Mouse (Mus musculus): ENCODE data around the gene Prkch. TPM values are rescaled to one million over a fixed set of nuclear protein-coding genes. Genes with fewer than 3 reads are reported as not detected.

The Prkch gene
- polyA plus RNA-seq, 1 experiment from 2014 or later: 11.2 TPM

- Histone ChIP-seq H3K4me2 (no peak overlapping the region), H3K9ac (replicated peaks) (no peak overlapping the region), H3K4me1 (replicated peaks) (peaks cover 13% of the 10 kb centered on the region), H3K27ac (no peak overlapping the region), H3K36me3 (no peaks in the 10 kb centered on the region), H3K4me3 (replicated peaks) (no peak overlapping the region), H3K27me3 (no peaks in the 10 kb centered on the region), H3K9me3 (0 out of 2 replicates have a peak, but pooled peaks cover 4% of the 10 kb centered on the region)
- ATAC-seq (ENCODE audit: insufficient number of reproducible peaks, insufficient read depth, low FRiP score, low TSS enrichment, low read depth): no peak
- WGBS: 63% methylated on average over 3 of the region's 3 CpGs
Observed at GRCm38 (mm10) chr12:73611741-73612140, 27.1 kb downstream of the Prkch start.

GRCm38 (mm10) chr12:73613183-73613582 is 28.6 kb downstream of the Prkch start:
- 85% methylated on average over 6 of the region's 6 CpGs for WGBS
- Histone ChIP-seq H3K4me3 (replicated peaks) (no peak overlapping the region), H3K9me3 (0 out of 2 replicates have a peak, but pooled peaks cover 4% of the 10 kb centered on the region), H3K27ac (no peak overlapping the region), H3K9ac (replicated peaks) (no peak overlapping the region), H3K36me3 (no peaks in the 10 kb centered on the region), H3K4me1 (replicated peaks) (peaks cover 4% of the 10 kb centered on the region; the same call in 1 of the 2 replicates), H3K27me3 (no peaks in the 10 kb centered on the region), H3K4me2 (no peak overlapping the region)
- no peak for ATAC-seq (ENCODE audit: insufficient number of reproducible peaks, insufficient read depth, low FRiP score, low TSS enrichment, low read depth)

DNA sequence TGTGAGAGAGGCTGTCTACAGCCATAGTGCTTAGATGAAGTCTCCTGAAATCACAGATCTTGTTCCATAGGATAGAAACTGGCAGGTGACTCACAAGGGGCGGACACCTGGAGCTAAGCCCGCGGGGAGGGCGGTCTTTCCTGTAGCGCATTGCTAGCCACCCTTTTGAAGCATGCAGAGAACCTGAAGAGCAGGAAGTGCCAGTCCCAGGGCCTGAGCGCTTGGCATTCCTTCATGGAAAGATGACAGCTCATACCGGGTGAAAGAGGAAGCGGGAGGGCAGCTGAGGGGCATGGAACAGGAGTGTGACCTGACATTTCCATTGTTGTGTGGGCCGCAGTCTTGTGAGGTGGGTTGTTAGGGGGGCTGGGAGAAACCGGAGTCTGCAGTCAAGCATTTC is 33.1 kb downstream of the Prkch start:
- ATAC-seq (ENCODE audit: insufficient number of reproducible peaks, insufficient read depth, low FRiP score, low TSS enrichment, low read depth): no peak
- H3K4me2 ChIP-seq: no peak overlapping the region

GRCm38 (mm10) chr12:73625277-73626032 is 40.9 kb downstream of the Prkch start:
- Histone ChIP-seq H3K27ac (no peak overlapping the region), H3K36me3 (no peaks in the 10 kb centered on the region), H3K4me1 (replicated peaks) (peaks cover 1% of the 10 kb centered on the region; the same call in 1 of the 2 replicates), H3K9me3 (no peaks in the 10 kb centered on the region), H3K27me3 (no peaks in the 10 kb centered on the region), H3K9ac (replicated peaks) (no peak overlapping the region), H3K4me2 (no peak overlapping the region), H3K4me3 (replicated peaks) (no peak overlapping the region)
- ATAC-seq (ENCODE audit: insufficient number of reproducible peaks, insufficient read depth, low FRiP score, low TSS enrichment, low read depth): no peak
- WGBS: 89% methylated on average over 6 of the region's 6 CpGs

More for the DNA sequence above, 33.1 kb downstream of the Prkch start:
- Histone ChIP-seq H3K9ac (replicated peaks) (no peak overlapping the region), H3K36me3 (no peaks in the 10 kb centered on the region), H3K27ac (no peak overlapping the region), H3K4me3 (replicated peaks) (no peak overlapping the region), H3K4me1 (replicated peaks) (0 out of 2 replicates have a peak, but pooled peaks cover 3% of the 10 kb centered on the region), H3K9me3 (0 out of 2 replicates have a peak, but pooled peaks cover 2% of the 10 kb centered on the region), H3K27me3 (no peaks in the 10 kb centered on the region)
- WGBS: 38% methylated on average over 10 of the region's 10 CpGs

GRCm38 (mm10) chr12:73627902-73628301 is 43.3 kb downstream of the Prkch start:
- Histone ChIP-seq H3K27ac (no peak overlapping the region), H3K4me3 (replicated peaks) (no peak overlapping the region), H3K4me1 (replicated peaks) (peaks cover 16% of the 10 kb centered on the region), H3K27me3 (no peaks in the 10 kb centered on the region), H3K4me2 (no peak overlapping the region), H3K9me3 (no peaks in the 10 kb centered on the region), H3K36me3 (no peaks in the 10 kb centered on the region), H3K9ac (replicated peaks) (no peak overlapping the region)
- 90% methylated on average over 14 of the region's 14 CpGs for WGBS
- no peak for ATAC-seq (ENCODE audit: insufficient number of reproducible peaks, insufficient read depth, low FRiP score, low TSS enrichment, low read depth)

- Histone ChIP-seq H3K4me1 (replicated peaks) (peaks cover 18% of the 10 kb centered on the region), H3K27ac (no peak overlapping the region), H3K27me3 (no peaks in the 10 kb centered on the region), H3K9me3 (no peaks in the 10 kb centered on the region), H3K9ac (replicated peaks) (no peak overlapping the region), H3K4me3 (replicated peaks) (no peak overlapping the region), H3K36me3 (no peaks in the 10 kb centered on the region), H3K4me2 (no peak overlapping the region)
- ATAC-seq (ENCODE audit: insufficient number of reproducible peaks, insufficient read depth, low FRiP score, low TSS enrichment, low read depth): no peak
- whole genome bisulfite sequencing: 57% methylated on average over 11 of the region's 11 CpGs
Observed at GRCm38 (mm10) chr12:73630596-73630995, 46.0 kb downstream of the Prkch start.

DNA sequence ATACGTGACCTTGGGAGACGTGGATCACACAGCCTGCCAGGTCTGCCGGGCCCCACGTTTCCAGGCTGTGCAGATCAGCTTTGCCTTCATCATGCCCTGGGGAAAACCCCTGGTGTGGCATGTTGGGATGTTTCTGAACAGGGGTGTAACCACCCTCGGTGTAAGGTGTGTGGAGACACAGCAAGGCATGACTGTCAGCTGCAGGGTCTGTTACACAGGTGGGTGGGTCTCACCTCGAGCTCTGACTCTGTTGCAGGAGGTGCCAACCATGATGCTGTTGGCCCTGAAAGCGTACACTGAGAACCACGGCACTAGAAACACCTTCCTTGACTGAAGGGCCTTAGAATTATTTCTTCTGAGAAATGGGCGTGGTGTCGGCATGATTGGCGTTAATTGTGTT is 46.6 kb downstream of the Prkch start:
- H3K36me3 ChIP-seq: no peaks in the 10 kb centered on the region
- H3K4me2 ChIP-seq: no peak overlapping the region
- no peak overlapping the region for H3K9ac ChIP-seq (replicated peaks)
- H3K4me1 ChIP-seq (replicated peaks): peaks cover 18% of the 10 kb centered on the region
- 58% methylated on average over 11 of the region's 11 CpGs for WGBS
- 0 out of 2 replicates have a peak, but pooled peaks have one; percentile 37 for ATAC-seq (ENCODE audit: insufficient number of reproducible peaks, insufficient read depth, low FRiP score, low TSS enrichment, low read depth)
- H3K27me3 ChIP-seq: no peaks in the 10 kb centered on the region
- no peak overlapping the region for H3K4me3 ChIP-seq (replicated peaks)
- no peak overlapping the region for H3K27ac ChIP-seq
- no peaks in the 10 kb centered on the region for H3K9me3 ChIP-seq

DNA sequence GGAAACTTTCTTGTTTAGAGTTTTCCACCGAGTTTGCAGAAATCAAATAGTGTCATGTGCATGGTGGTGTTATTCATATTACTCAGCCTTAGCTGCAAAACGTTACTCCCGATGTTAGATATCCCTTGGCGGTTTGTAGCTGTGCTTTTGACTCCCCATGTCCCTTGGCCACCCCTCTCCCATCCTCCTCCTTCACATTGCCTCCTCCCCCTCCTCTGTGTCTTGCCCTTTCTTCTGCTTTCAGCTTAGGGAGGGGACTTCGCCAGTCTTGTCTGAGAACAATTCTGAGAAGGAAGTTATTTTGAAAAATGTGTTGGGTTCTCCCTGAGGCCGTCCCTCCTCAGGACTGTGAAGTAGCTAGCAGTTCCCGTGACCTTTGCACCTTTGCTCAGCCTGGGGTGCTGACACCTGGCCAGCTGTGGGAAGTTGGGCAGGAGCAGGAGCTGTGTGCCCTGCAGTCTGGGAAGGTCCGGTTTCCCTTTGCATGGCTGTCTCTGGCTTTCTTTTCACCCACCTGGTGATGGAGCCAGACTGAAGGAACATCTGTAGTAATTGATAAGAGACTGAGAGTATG is 48.2 kb downstream of the Prkch start:
- Histone ChIP-seq H3K4me2 (no peak overlapping the region), H3K4me3 (replicated peaks) (no peak overlapping the region), H3K27me3 (no peaks in the 10 kb centered on the region), H3K9ac (replicated peaks) (no peak overlapping the region), H3K4me1 (replicated peaks) (peaks cover 18% of the 10 kb centered on the region), H3K9me3 (no peaks in the 10 kb centered on the region), H3K36me3 (no peaks in the 10 kb centered on the region), H3K27ac (no peak overlapping the region)
- peak; percentile 31; the same call in 1 of the 2 replicates for ATAC-seq (ENCODE audit: insufficient number of reproducible peaks, insufficient read depth, low FRiP score, low TSS enrichment, low read depth)
- 17% methylated on average over 8 of the region's 8 CpGs for WGBS

GRCm38 (mm10) chr12:73633707-73634106 is 49.1 kb downstream of the Prkch start:
- Histone ChIP-seq H3K36me3 (no peaks in the 10 kb centered on the region), H3K4me1 (replicated peaks) (peaks cover 18% of the 10 kb centered on the region), H3K9me3 (no peaks in the 10 kb centered on the region), H3K9ac (replicated peaks) (no peak overlapping the region), H3K4me3 (replicated peaks) (no peak overlapping the region), H3K27me3 (no peaks in the 10 kb centered on the region), H3K27ac (no peak overlapping the region), H3K4me2 (no peak overlapping the region)
- 88% methylated on average over 4 of the region's 4 CpGs for WGBS
- no peak for ATAC-seq (ENCODE audit: insufficient number of reproducible peaks, insufficient read depth, low FRiP score, low TSS enrichment, low read depth)

GRCm38 (mm10) chr12:73639571-73639970 is 55.0 kb downstream of the Prkch start:
- Histone ChIP-seq H3K9ac (replicated peaks) (no peak overlapping the region), H3K4me1 (replicated peaks) (no peaks in the 10 kb centered on the region), H3K27ac (no peak overlapping the region), H3K4me3 (replicated peaks) (no peak overlapping the region), H3K9me3 (no peaks in the 10 kb centered on the region), H3K27me3 (no peaks in the 10 kb centered on the region), H3K4me2 (no peak overlapping the region), H3K36me3 (no peaks in the 10 kb centered on the region)
- no peak for ATAC-seq (ENCODE audit: insufficient number of reproducible peaks, insufficient read depth, low FRiP score, low TSS enrichment, low read depth)
- WGBS: 74% methylated on average over 2 of the region's 2 CpGs

GRCm38 (mm10) chr12:73641183-73641582 is 56.6 kb downstream of the Prkch start:
- ATAC-seq (ENCODE audit: insufficient number of reproducible peaks, insufficient read depth, low FRiP score, low TSS enrichment, low read depth): no peak
- no peak overlapping the region for H3K4me3 ChIP-seq (replicated peaks)
- H3K9ac ChIP-seq (replicated peaks): no peak overlapping the region
- no peak overlapping the region for H3K27ac ChIP-seq
- no peak overlapping the region for H3K4me2 ChIP-seq
- no peaks in the 10 kb centered on the region for H3K9me3 ChIP-seq
- H3K36me3 ChIP-seq: no peaks in the 10 kb centered on the region
- 60% methylated on average over 13 of the region's 13 CpGs for WGBS
- no peaks in the 10 kb centered on the region for H3K4me1 ChIP-seq (replicated peaks)
- H3K27me3 ChIP-seq: no peaks in the 10 kb centered on the region
